Mouse (Mus musculus): ENCODE measurements around the gene Olfr1196. TPM values are rescaled to one million over a fixed set of nuclear protein-coding genes. Genes with fewer than 3 reads are reported as not detected.
"Not testable (repeated sequence)": the region's sequence is repeated elsewhere in the genome, so short reads cannot be mapped to it uniquely, and the experiment has no call there.

The Olfr1196 gene
- not detected in 2 replicates for polyA plus RNA-seq (2015; fragmentation: Nextera tagmentation; extraction: Ambion mirVana)

- Histone ChIP-seq H3K9me3 (no peaks in the 10 kb centered on the region), H3K27me3 (replicated peaks) (no peaks in the 10 kb centered on the region), H3K4me1 (replicated peaks) (no peaks in the 10 kb centered on the region), H3K9ac (no peak within 1 kb of the TSS), H3K27ac (no peak within 1 kb of the TSS), H3K36me3 (no peaks in the 10 kb centered on the region), H3K4me2 (replicated peaks) (no peak within 1 kb of the TSS), H3K4me3 (replicated peaks) (no peak within 1 kb of the TSS)
- 90% methylated on average over 2 of the region's 2 CpGs for WGBS
- ATAC-seq = no peak
These were observed at the start of gene Olfr1196 for GRCm38 (mm10) chr2:88704497-88704896. Gene Olfr1196, minus strand, starts transcription at chr2:88704597.

- H3K4me2 ChIP-seq (replicated peaks) = no peak within 1 kb of the TSS
- no peaks in the 10 kb centered on the region for H3K36me3 ChIP-seq
- H3K4me1 ChIP-seq (replicated peaks) = no peaks in the 10 kb centered on the region
- no peaks in the 10 kb centered on the region for H3K27me3 ChIP-seq (replicated peaks)
- H3K9me3 ChIP-seq = no peaks in the 10 kb centered on the region
- H3K27ac ChIP-seq = no peak within 1 kb of the TSS
- no peak for ATAC-seq
- no peak within 1 kb of the TSS for H3K9ac ChIP-seq
- no peak within 1 kb of the TSS for H3K4me3 ChIP-seq (replicated peaks)
- WGBS = 92% methylated on average over 2 of the region's 2 CpGs
These were observed 46.9 kb upstream of the Olfr1196 start, which contains the start of gene Olfr1198 for GRCm38 (mm10) chr2:88751270-88751669. Gene Olfr1198, minus strand, starts transcription at chr2:88751370.

- Histone ChIP-seq H3K4me3 (replicated peaks) (no peak overlapping the region), H3K4me1 (replicated peaks) (no peaks in the 10 kb centered on the region), H3K27me3 (replicated peaks) (no peaks in the 10 kb centered on the region), H3K9ac (no peak overlapping the region), H3K27ac (no peak overlapping the region), H3K4me2 (replicated peaks) (no peak overlapping the region), H3K36me3 (no peaks in the 10 kb centered on the region), H3K9me3 (no peaks in the 10 kb centered on the region)
- WGBS = 74% methylated on average over 3 of the region's 3 CpGs
- ATAC-seq = no peak
These were observed 39.0 kb upstream of the Olfr1196 start for GRCm38 (mm10) chr2:88743379-88743778.

GRCm38 (mm10) chr2:88732266-88732665 lies 27.9 kb upstream of the Olfr1196 start, which contains the start of gene Olfr1197:
Gene Olfr1197, minus strand, starts transcription at chr2:88732366.
- Histone ChIP-seq H3K36me3 (no peaks in the 10 kb centered on the region), H3K4me2 (replicated peaks) (no peak within 1 kb of the TSS), H3K9ac (no peak within 1 kb of the TSS), H3K4me3 (replicated peaks) (no peak within 1 kb of the TSS), H3K27me3 (replicated peaks) (no peaks in the 10 kb centered on the region), H3K9me3 (no peaks in the 10 kb centered on the region), H3K4me1 (replicated peaks) (no peaks in the 10 kb centered on the region), H3K27ac (no peak within 1 kb of the TSS)
- WGBS = 92% methylated on average over 1 of the region's 1 CpGs
- ATAC-seq = no peak

- Histone ChIP-seq H3K9ac (no peak within 1 kb of the TSS), H3K27ac (no peak within 1 kb of the TSS), H3K36me3 (no peaks in the 10 kb centered on the region), H3K9me3 (no peaks in the 10 kb centered on the region), H3K27me3 (replicated peaks) (no peaks in the 10 kb centered on the region), H3K4me1 (replicated peaks) (no peaks in the 10 kb centered on the region), H3K4me3 (replicated peaks) (no peak within 1 kb of the TSS), H3K4me2 (replicated peaks) (no peak within 1 kb of the TSS)
- ATAC-seq = no peak
These were observed 15.3 kb downstream of the Olfr1196 start, which contains the start of gene Olfr1195 for GRCm38 (mm10) chr2:88689087-88689486. Gene Olfr1195, minus strand, starts transcription at chr2:88689187.

GRCm38 (mm10) chr2:88675328-88675727 lies 29.1 kb downstream of the Olfr1196 start, which contains the start of gene Olfr1193:
Gene Olfr1193, plus strand, starts transcription at chr2:88675628.
- not testable (repeated sequence) for H3K4me2 ChIP-seq (replicated peaks); H3K27me3 ChIP-seq (replicated peaks); H3K4me3 ChIP-seq (replicated peaks); H3K9me3 ChIP-seq; H3K36me3 ChIP-seq; H3K9ac ChIP-seq; H3K4me1 ChIP-seq (replicated peaks); ATAC-seq; H3K27ac ChIP-seq

- ATAC-seq = no peak
- no peaks in the 10 kb centered on the region for H3K4me1 ChIP-seq (replicated peaks)
- no peak within 1 kb of the TSS for H3K27ac ChIP-seq
- H3K4me3 ChIP-seq (replicated peaks) = no peak within 1 kb of the TSS
- H3K36me3 ChIP-seq = no peaks in the 10 kb centered on the region
- no peaks in the 10 kb centered on the region for H3K27me3 ChIP-seq (replicated peaks)
- no peaks in the 10 kb centered on the region for H3K9me3 ChIP-seq
- no peak within 1 kb of the TSS for H3K4me2 ChIP-seq (replicated peaks)
- no peak within 1 kb of the TSS for H3K9ac ChIP-seq
- 47% methylated on average over 1 of the region's 1 CpGs for WGBS
These were observed 56.2 kb downstream of the Olfr1196 start, which contains the start of gene Olfr1192-ps1 for GRCm38 (mm10) chr2:88648209-88648608. Gene Olfr1192-ps1, plus strand, starts transcription at chr2:88648509.

Other genes with a start within 250 kb of the Olfr1196 start
- gene Olfr1183, start 249.7 kb downstream of the Olfr1196 start, polyA plus RNA-seq (2015; fragmentation: Nextera tagmentation; extraction: Ambion mirVana) = not detected in 2 replicates
- not detected in 2 replicates for gene Olfr1184, start 221.0 kb downstream of the Olfr1196 start, polyA plus RNA-seq (2015; fragmentation: Nextera tagmentation; extraction: Ambion mirVana)
- gene Olfr1185-ps1, start 211.3 kb downstream of the Olfr1196 start, polyA plus RNA-seq (2015; fragmentation: Nextera tagmentation; extraction: Ambion mirVana) = not detected in 2 replicates
- gene Olfr1186, start 186.0 kb downstream of the Olfr1196 start, polyA plus RNA-seq (2015; fragmentation: Nextera tagmentation; extraction: Ambion mirVana) = not detected in 2 replicates
- gene Olfr1188, start 147.7 kb downstream of the Olfr1196 start, polyA plus RNA-seq (2015; fragmentation: Nextera tagmentation; extraction: Ambion mirVana) = not detected in 2 replicates
- not detected in 2 replicates for gene Olfr1189, start 118.1 kb downstream of the Olfr1196 start, polyA plus RNA-seq (2015; fragmentation: Nextera tagmentation; extraction: Ambion mirVana)
- gene Olfr1191-ps1, start 64.1 kb downstream of the Olfr1196 start, polyA plus RNA-seq (2015; fragmentation: Nextera tagmentation; extraction: Ambion mirVana) = not detected in 2 replicates
- gene Olfr1192-ps1, start 56.1 kb downstream of the Olfr1196 start, polyA plus RNA-seq (2015; fragmentation: Nextera tagmentation; extraction: Ambion mirVana) = not detected in 2 replicates
- not detected in 2 replicates for gene Olfr1193, start 29.0 kb downstream of the Olfr1196 start, polyA plus RNA-seq (2015; fragmentation: Nextera tagmentation; extraction: Ambion mirVana)
- gene Olfr1195, start 15.4 kb downstream of the Olfr1196 start, polyA plus RNA-seq (2015; fragmentation: Nextera tagmentation; extraction: Ambion mirVana) = not detected in 2 replicates
- gene Olfr1197, start 27.8 kb upstream of the Olfr1196 start, polyA plus RNA-seq (2015; fragmentation: Nextera tagmentation; extraction: Ambion mirVana) = not detected in 2 replicates
- not detected in 2 replicates for gene Olfr1198, start 46.8 kb upstream of the Olfr1196 start, polyA plus RNA-seq (2015; fragmentation: Nextera tagmentation; extraction: Ambion mirVana)
- gene Olfr1199, start 55.9 kb upstream of the Olfr1196 start, polyA plus RNA-seq (2015; fragmentation: Nextera tagmentation; extraction: Ambion mirVana) = not detected in 2 replicates
- not detected in 2 replicates for gene Olfr1200, start 65.9 kb upstream of the Olfr1196 start, polyA plus RNA-seq (2015; fragmentation: Nextera tagmentation; extraction: Ambion mirVana)
- gene Olfr1201, start 88.4 kb upstream of the Olfr1196 start, polyA plus RNA-seq (2015; fragmentation: Nextera tagmentation; extraction: Ambion mirVana) = not detected in 2 replicates
- not detected in 2 replicates for gene Olfr1202, start 109.9 kb upstream of the Olfr1196 start, polyA plus RNA-seq (2015; fragmentation: Nextera tagmentation; extraction: Ambion mirVana)
- gene Olfr1205, start 125.1 kb upstream of the Olfr1196 start, polyA plus RNA-seq (2015; fragmentation: Nextera tagmentation; extraction: Ambion mirVana) = not detected in 2 replicates
- gene Olfr1204, start 144.7 kb upstream of the Olfr1196 start, polyA plus RNA-seq (2015; fragmentation: Nextera tagmentation; extraction: Ambion mirVana) = not detected in 2 replicates
- gene Olfr1206, start 158.6 kb upstream of the Olfr1196 start, polyA plus RNA-seq (2015; fragmentation: Nextera tagmentation; extraction: Ambion mirVana) = not detected in 2 replicates
- not detected in 2 replicates for gene Olfr1208, start 197.7 kb upstream of the Olfr1196 start, polyA plus RNA-seq (2015; fragmentation: Nextera tagmentation; extraction: Ambion mirVana)
- gene Olfr1209, start 210.6 kb upstream of the Olfr1196 start, polyA plus RNA-seq (2015; fragmentation: Nextera tagmentation; extraction: Ambion mirVana) = not detected in 2 replicates
- gene Olfr1211, start 233.5 kb upstream of the Olfr1196 start, polyA plus RNA-seq (2015; fragmentation: Nextera tagmentation; extraction: Ambion mirVana) = not detected in 2 replicates
- gene Olfr1212, start 249.4 kb upstream of the Olfr1196 start, polyA plus RNA-seq (2015; fragmentation: Nextera tagmentation; extraction: Ambion mirVana) = not detected in 2 replicates